Mouse (Mus musculus): ENCODE measurements at regions not wholly inside any gene's neighbourhood (a gene's known extent, or its start where the extent isn't known, plus 50 kb on each side); places are given as distances from the start of the nearest gene placed in this dataset.

DNA sequence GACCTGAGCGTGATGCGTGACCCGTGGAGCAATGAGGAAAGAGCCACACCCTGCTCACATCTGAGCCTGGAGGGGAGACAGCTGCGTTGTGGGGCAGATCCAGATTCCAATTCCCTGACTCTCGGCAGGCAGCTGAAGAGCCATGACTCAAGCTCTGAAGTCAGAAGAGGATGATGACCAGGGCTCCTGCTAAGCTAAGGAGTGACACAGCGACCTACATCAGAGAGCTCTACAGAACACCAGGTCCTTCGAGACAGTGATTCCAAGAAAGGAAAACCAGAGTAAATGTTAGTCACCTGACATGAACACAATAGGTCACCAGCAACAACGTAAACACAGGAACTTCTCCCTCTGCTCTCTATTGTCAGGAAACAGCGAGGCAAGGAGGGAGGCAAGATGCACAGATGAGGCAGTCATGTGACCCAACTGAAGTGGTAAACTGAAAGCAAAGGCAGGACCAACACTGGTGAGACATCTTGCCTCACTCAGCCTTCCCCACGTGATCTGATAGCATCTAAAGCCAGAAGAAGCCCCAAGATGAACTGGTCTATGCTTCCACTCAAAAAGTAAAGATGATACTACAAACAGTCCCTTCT, 444.2 kb upstream of the Gm19410 start:
- DNase-seq (ENCODE audit: low spot score) = no peak

GRCm38 (mm10) chr8:35323180-35323975, 442.2 kb upstream of the Gm19410 start:
- DNase-seq (ENCODE audit: low spot score) = no peak

Data from ovary, postnatal 14 days (tissue).